Mouse (Mus musculus): ENCODE results near the gene Rbm17. TPM values are rescaled to one million over a fixed set of nuclear protein-coding genes. Genes with fewer than 3 reads are reported as not detected.
A peak's percentile ranks its signal among the peaks of the same experiment; 100 is the strongest.
"Not testable (repeated sequence)": the region's sequence is repeated elsewhere in the genome, so short reads cannot be mapped to it uniquely, and the experiment has no call there.

Rbm17 gene
- total RNA-seq, 4 experiments from 2014 or later = 37.3 to 57.8 (median 46.3) TPM

- DNase-seq (ENCODE audit: low spot score in 2 of 2) = no peak
These were observed 57.9 kb downstream of the Rbm17 start for GRCm38 (mm10) chr2:11546091-11546490.

DNA sequence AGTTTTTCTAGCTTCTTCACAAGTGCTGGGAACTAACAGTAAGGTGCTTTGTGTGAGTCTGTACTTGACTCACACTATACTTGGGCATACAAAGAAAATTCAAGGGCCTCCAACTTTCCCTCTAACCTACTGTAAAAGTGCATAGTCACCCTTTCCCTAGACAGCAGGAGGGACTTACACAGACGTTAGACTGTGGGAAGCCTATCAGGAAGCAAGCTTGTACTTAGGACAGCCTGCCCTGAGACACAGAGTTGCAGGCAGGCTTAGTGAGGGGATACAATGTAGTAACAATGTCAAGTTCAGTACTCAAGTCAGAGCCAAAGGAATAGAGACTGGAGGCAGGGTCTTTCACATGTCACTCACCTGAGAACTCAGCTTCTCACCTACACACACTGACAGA is 58.6 kb downstream of the Rbm17 start:
- no peak for DNase-seq (ENCODE audit: low spot score in 2 of 2)

GRCm38 (mm10) chr2:11544342-11544741 is 59.6 kb downstream of the Rbm17 start:
- no peak for DNase-seq (ENCODE audit: low spot score in 2 of 2)

DNA sequence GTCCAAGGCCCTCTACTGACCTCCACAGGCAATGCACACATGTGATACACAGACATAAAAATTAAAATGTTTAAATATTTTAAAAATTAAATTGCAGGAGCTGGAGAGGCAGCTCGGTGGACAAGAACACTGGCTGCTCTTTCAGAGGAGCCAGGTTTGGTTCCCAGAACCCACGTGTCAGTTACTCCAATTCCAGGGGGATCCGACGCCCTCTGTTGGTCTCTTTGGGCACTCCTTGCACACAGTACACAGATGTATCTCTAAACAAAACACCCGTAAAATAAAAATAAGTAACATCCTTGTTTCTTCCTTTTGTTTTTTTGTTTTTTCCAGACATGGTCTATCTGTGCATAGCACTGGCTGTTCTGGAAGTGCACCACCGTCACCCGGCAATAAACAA is 60.8 kb downstream of the Rbm17 start:
- no peak for DNase-seq (ENCODE audit: low spot score in 2 of 2)

DNA sequence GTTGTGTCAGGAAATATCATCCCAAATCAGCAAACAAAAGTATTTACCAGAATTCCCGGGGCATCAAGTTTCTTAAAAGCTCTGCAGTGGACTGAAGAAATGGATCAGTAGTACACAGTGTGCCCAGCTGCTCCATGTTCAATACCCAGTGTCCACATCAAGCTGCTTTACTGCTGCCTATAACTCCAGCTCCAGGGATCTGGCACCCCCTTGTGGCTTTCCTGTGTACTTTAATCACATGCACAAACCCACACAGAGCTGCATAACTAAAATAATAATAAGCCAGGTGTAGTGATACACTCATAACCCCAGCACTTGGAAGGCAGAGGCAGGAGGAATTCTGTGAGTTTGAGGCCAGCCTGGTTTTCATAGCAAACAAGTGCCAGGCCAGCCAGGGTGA is 61.3 kb downstream of the Rbm17 start:
- peak; percentile 51 to 59 for DNase-seq (ENCODE audit: low spot score in 2 of 2)

- no peak for DNase-seq (ENCODE audit: low spot score in 2 of 2)
These were observed 61.8 kb downstream of the Rbm17 start for GRCm38 (mm10) chr2:11542121-11542520.

GRCm38 (mm10) chr2:11541528-11541927 is 62.4 kb downstream of the Rbm17 start:
- not testable (repeated sequence) for DNase-seq (ENCODE audit: low spot score in 2 of 2)

DNA sequence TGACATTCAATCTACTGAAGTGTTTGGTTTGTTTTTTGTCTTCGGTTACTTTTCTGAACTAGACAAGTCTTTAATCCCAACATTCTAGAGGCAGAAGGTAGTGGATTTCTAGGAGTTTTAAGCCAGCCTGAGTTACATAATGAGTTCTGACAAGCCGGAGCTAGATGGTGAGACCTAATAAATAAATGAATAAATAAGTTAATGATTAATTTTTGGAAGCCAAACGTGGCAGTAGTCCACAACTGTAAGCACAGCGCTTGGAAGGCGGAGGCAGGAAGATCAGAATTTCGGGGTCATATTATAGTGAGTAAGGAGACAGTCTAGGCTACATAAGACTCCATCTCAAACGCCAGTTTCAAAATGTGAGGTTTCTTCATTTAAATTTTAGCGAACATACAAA is 68.0 kb downstream of the Rbm17 start:
- no peak for DNase-seq (ENCODE audit: low spot score in 2 of 2)

Other genes starting within 250 kb of the Rbm17 start
- 100 to 1,000 TPM; 202 to 429 (median 324) TPM for gene Pfkfb3, start 50.1 kb downstream of the Rbm17 start, total RNA-seq (2022)
- not detected for gene Gm17490, start 22.1 kb upstream of the Rbm17 start, total RNA-seq (2022)
- under 1 TPM; 0.22 to 0.49 (median 0.26) TPM for gene Il2ra, start 38.7 kb upstream of the Rbm17 start, total RNA-seq (2022)
- 10 to 100 TPM; 15.5 to 25.7 (median 19.9) TPM for gene Il15ra, start 101.1 kb upstream of the Rbm17 start, total RNA-seq (2022)
- gene Fbh1, start 173.4 kb upstream of the Rbm17 start, total RNA-seq (2022) = 10 to 100 TPM; 21.2 to 27.1 (median 23.5) TPM
- gene Ankrd16, start 173.7 kb upstream of the Rbm17 start, total RNA-seq (2022) = 10 to 100 TPM; 24.3 to 29.0 (median 24.6) TPM

Data from gastrocnemius, adult 8-10 months (tissue).